Mouse (Mus musculus) liver, adult 2 months (tissue): ENCODE measurements at regions not wholly inside any gene's neighbourhood (a gene's known extent, or its start where the extent isn't known, plus 50 kb on each side); places are given as distances from the start of the nearest gene placed in this dataset.

Experiments
- CTCF ChIP-seq: fragments of 200-500 bp; IDR thresholded peaks from 2 replicates; pipeline ENCODE4 v1.5.1; 2011; ENCODE audit warnings: low read depth, low read length, control low read depth
- POLR2A ChIP-seq: fragments of 200-500 bp; IDR thresholded peaks from 2 replicates; pipeline ENCODE4 v1.6.1; 2011; ENCODE audit warnings: low read length, control low read depth; ENCODE audit not compliant: insufficient read depth; ENCODE audit errors: extremely low read depth

DNA sequence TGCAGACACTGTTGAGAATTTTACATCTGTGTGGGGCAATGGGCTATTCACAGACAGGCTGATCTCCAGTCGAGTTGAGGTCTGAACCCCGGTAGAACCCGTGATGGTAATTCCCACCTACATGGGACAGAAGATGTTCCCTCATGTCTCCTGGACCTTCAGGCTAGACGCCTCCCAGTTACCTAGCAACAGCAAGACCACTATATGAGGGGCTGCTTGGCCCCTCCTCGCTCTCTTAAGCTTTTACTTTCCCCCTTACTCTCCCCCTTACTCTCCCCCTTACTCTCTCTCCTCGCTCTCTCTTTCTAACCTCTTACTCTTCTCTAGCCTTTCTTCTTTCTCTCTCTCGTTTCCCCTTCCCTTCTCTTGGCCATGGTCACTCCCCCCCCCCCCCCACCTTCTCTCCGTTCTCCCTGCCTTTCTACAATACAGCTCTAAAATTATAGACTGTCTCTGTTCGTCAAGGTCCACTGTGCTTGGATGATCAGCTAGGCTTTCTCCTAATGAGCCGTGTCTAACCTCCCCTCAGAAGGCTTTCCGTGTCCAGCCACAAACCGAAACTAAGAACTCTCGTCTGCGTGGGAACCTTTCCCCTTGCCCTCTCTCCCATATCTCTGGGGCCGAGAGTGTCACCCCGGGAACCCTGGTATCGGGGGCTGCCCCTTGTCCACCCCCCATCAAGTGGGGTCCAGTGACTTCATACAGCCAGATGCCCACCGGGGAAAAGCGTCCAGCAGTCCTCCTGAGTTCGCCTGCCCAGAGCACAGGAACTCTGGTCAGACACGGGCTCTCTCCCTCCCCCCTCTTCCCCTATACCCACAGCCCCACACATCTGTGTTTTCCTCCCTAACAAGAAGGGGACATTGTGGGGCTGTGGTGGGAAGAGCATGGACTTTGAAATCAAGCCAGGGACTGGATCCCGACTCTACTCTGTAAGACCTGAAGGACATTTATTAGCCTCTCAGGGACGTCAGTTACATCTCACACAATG, 60.6 kb upstream of the Enpep start:
- TF ChIP-seq CTCF: no peak
- no peak for TF ChIP-seq POLR2A
